Mouse (Mus musculus) erythroblast, embryonic 14.5 days (primary cell): ENCODE results near the gene Tmem120a.

Experiments used
- GATA1 ChIP-seq: IDR thresholded peaks from 2 replicates; pipeline ENCODE4 v1.6.1; 2012; ENCODE audit warnings: low read length, inconsistent platforms, mixed read lengths
- TAL1 ChIP-seq: IDR thresholded peaks from 3 replicates; pipeline ENCODE4 v1.6.1; 2012; ENCODE audit warnings: low read length, inconsistent platforms, mixed read lengths

DNA sequence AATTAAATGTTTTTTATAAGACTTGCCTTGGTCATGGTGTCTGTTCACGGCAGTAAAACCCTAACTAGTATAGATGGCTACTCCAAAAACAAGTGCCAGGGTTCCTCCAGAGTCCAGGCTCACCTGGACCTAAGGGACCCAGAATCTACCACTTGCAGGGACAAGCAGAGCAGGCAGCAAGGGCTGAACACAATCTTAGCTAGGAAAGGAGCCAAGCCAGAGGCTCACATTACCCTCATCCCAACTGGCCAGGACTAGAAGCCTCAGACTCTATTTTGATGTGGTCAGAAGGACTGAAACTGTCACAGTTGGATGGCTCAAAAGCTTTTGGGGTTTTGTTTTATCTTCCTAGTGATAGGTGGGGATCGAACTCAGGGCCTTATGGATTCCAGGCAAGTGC lies 7.3 kb upstream of the Tmem120a start:
- TF ChIP-seq GATA1 (no peak), TAL1 (no peak)
